Mouse (Mus musculus) T-helper 17 cell (primary cell): ENCODE data around the gene Ildr1.

Experiments
- in situ Hi-C, 2 experiments: fragments of 300-600 bp; cut with MboI, MseI; formaldehyde crosslinking; loops; 1 replicate in 1 of 2; 2 replicates in 1 of 2; pipeline ENCODE4 v1.15.1; 2025; ENCODE audit warnings: high pct_unique_total_duplicates in 2 of 2

Gene Ildr1

DNA sequence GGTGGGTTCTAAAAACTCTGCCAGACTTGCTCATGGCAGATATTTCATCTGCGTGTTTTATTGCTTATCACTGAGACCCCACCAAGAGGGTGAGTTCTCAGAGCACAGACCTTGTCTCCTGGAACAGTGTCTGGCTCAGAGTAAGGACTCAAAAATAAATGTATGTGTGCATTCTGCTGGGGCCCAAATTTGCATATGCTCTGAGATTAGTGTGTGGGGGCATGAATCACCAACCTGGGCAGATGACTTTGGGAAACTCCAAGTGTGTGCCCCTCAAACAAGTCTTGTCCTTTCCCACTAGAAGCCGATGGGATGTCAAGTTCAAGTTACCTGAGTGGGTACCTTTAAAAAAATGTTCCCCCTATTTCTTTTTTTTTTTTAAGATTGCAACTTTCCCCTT lies 6.7 kb downstream of the Ildr1 start:
- in situ Hi-C loops: no loop called here

DNA sequence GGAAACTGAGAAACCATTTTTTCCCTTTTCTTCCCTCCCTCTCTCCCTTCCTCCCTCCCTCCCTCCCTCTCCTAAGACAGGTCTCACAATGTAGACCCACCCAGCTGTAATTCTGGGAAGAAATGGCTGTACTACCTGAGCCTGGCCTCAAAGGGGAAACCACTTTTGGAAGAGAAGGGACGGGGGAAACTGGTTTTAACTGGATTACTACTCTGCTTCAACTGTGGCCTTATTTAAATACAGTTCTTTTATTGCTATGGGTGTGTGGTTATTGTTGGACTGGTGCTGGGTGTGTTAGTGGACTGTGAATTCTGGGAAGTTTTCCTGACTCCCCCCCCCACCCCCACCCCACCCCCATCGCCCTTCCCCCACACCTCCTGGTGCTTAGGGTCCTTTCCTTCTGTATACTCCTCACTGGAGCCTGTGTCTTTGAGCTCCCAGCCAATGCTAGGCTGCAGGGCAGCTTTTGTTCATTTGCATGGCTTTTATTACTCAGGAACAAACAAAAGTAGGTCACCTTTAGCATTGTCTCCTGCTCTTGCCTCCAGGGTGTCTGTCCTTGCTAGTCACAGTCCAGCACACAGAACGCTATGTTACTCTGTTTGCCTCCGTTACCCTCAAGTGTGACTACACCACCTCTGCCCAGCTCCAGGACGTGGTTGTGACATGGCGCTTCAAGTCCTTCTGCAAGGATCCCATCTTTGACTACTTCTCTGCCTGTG lies 14.1 kb downstream of the Ildr1 start:
- in situ Hi-C loops: no loop called here

DNA sequence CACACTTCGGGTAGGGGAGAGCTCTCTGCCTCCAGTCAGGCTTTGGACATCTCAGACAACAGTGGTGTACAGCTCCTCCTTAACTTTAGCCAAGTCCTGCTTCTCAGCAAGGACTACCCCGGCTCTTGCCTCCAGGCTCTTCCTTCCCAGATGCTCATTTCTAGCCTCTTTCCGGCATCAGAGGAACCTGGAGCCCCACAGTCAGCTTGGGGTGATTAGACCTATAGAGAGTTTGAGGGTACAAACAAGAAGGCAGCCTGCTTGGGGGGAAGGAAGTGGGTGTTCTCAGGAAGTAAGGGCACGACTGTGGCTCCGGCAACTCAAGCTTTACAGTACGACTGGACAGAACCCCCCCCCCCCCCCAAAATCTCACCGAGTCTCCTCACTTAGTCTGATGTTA lies 15.0 kb downstream of the Ildr1 start:
- in situ Hi-C loops: no loop called here

DNA sequence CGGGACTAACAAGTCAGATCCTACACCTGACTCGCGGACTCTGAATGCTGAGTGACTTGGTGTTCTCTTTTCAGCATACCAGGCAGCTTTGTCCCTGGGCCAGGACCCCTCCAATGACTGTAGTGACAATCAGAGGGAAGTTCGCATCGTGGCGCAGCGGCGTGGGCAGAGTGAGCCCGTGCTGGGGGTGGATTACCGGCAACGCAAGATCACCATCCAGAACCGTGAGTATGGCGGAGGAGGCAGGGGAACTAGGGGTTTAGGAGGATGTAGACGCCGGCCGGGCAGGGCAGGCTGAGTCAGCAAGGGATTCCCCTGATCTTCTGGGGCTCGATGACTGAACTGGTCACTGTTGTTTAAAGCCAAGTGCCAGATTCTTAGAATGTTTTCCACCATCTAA lies 15.6 kb downstream of the Ildr1 start:
- in situ Hi-C loops: no loop called here

DNA sequence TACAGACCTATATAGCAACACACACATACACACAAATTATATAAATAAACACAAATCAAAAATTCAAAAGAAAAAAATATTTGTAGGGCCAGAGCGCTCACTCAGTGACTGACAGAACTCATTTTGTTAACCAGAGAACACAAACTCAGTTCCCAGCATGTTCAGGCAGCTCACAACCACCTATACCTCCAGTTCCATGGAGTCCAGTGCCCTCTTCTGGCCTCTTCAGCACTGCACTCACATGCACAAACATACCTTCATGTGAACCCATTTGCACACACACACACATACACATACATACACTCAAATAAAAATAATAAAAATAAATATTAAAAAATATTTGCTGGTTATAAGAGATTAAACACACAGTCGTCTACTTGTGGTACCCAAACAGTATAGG lies 17.0 kb downstream of the Ildr1 start:
- in situ Hi-C loops: loop anchor here in 1 of 2 experiments (5.0 kb wide), 2 partner anchors 83 to 243 kb away; no protein-coding TSS in a partner anchor

DNA sequence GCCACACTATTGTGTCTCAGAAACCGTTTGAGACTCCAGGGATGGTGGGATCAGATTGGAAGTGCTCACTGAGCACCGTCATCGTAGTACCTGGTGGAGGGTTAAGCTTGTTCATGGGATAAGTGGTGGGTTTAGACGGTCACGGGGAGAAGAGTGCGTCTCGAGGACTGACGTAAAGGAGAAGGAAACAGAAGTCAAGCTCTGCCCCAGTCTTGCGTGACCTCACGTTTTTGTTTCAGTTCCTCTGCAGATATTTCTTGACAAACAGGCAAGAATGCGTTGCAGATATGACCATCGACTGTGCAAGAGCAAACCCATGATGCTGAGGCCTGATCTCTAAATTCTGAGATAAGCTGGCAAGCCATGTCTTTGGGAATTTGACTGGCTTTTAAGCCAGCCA lies 18.0 kb downstream of the Ildr1 start:
- in situ Hi-C loops: loop anchor here in 1 of 2 experiments (5.0 kb wide), 2 partner anchors 84 to 244 kb away; no protein-coding TSS in a partner anchor

DNA sequence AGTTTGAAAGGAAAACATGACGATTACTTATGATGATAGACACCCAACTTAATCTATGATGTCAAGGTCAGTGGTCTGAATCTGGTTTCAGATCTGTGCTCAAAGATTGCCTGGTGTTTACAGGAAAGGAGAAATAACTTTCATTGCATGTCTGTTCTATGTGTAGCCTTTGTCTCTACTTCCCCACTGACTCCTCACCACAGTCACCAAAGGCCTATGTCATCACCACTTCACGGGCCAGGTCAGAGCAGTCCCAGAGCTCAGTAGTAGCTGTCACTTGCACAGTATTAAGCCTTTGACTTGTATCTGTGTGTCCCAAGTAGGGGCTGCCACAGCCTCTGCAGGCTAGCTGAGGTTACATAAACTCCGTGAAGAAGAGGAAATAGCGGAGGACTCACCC lies 23.7 kb downstream of the Ildr1 start:
- in situ Hi-C loops: loop anchor here in 1 of 2 experiments (5.0 kb wide), 1 partner anchor 250 kb away; no protein-coding TSS in a partner anchor

DNA sequence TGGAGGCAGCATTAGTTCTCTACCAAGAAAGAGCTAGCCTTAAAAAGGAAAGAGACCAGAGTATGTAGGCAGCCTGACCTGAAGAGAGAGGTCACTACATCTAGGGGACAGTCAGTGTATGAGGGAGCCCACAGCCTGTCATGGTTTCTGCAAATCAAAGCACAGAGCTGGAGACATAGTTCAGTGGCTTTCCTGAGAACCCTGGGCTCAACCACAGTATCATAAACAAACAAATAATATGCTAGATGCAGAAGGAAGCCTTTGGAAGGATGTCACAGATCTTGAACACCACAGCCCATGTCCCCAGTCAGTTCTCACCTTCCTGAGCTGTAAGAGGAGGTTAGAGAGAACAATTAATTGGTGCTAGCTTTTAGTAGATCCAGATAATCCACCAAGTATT lies 24.9 kb downstream of the Ildr1 start:
- in situ Hi-C loops: loop anchor here in 1 of 2 experiments (5.0 kb wide), 1 partner anchor 251 kb away; no protein-coding TSS in a partner anchor

DNA sequence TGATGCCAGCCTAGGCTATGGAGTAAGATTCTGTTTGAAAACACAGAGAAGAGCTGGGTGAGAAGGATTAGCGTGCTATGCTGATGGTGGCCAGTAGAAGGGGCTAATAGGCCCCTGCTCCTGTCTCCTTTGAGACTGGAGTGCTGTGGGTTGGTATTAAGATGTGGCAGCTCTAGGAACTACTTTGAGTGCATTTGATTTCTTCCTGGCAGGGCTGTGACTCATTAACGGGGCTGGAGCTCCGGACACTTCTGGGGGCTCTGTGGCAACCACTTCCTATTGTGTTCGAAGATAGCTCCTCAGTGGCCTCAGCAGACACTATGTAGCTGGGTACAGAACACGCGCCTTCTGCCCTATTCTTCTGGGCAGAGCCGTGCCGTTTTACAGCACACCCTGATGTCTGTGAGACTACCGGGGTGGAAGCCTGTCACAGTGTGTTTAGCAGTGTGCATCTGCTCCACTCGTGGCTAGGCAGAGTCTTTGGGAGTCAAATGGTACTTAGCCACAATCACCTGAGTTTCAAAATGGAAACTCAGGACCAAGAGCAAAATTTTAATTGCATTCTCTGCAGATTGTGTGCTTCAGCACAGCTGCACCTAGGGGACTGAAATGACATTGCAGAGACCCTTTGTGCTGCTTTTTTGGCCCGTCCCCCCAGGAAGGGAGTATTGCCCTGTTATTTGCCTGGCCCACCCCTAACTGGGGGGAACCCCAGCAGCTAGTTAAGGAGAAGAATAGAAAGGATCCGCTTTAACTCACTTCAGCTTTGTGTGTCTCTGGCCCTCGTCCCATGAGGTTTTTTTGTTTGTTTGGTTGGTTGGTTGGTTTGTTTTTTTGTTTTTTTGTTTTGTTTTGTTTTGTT lies 26.6 kb downstream of the Ildr1 start:
- in situ Hi-C loops: loop anchor here in 1 of 2 experiments (5.0 to 10.0 kb wide), 2 partner anchors 97 to 274 kb away; partner anchors contain the start of gene Fbxo40

DNA sequence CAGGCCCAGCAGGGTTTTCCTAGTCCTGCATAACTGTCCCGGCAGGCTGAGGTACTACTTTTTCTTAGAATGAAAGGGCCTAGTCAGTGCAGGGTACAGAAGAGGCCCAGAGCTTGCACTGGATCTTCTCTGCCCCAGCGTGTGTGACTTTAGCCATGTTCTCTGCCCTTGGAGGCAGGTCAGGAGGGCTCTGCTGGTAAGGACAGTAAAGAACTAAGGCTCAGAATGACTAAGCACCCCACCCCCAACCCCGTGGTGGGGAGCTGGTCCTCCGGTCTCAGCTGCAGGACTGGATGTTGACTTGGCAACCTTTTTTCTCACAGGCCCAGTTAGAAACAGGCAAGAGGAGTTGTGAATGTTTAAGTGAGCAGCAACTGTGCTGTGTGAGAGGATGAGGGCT lies 29.0 kb downstream of the Ildr1 start:
- in situ Hi-C loops: loop anchor here in 1 of 2 experiments (5.0 to 10.0 kb wide), 2 partner anchors 95 to 272 kb away; partner anchors contain the start of gene Fbxo40

DNA sequence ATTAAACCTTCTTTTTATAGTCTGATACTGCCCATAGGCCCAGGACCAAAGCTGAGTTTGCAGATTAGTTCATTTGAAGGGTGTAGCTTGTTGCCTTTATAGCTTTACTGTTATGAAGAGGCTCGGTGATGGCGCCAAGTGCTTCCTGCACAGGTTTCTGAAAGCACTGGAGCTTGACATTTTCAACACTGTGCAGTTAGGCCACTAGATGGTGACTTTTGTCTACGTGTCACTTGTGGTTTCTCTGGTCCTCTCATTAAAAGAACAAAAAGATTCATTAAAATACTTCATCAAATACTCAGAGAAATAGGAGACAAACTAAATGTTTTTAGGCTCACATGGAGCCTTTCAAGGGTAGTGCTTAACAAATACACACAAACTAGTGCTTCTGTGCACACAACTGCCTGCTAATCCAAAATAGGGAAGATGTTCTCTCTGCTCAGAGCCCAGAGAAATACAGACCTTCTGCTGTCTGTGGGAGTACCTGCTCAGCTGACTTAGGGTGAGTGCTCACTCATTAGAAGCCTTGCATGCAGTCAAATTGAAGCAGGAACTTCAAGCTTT lies 30.2 kb downstream of the Ildr1 start:
- in situ Hi-C loops: loop anchor here in 1 of 2 experiments (5.0 to 10.0 kb wide), 2 partner anchors 93 to 271 kb away; partner anchors contain the start of gene Fbxo40

DNA sequence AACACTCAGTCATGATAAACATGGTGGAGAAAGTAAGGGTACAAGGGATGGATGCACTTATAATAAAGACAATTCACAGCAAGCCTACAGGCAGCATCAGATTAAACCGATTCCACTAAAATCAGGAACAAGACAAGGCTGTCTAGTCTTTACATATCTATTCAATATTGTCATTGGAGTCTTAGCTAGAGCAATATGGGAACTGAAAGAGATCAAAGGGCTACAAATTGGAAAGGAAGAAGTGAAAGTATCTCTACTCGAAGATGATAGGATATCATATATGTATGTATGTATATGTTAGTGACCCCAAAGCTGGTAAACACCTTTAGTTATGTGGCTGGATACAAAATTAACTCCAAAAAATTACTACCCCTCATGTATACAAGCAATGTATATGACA lies 35.2 kb downstream of the Ildr1 start:
- in situ Hi-C loops: loop anchor here (5.0 to 10.0 kb wide), 3 partner anchors 68 to 283 kb away; partner anchors contain the start of genes Fbxo40 (in 1 of the 2) and Polq (in 1 of the 2)

DNA sequence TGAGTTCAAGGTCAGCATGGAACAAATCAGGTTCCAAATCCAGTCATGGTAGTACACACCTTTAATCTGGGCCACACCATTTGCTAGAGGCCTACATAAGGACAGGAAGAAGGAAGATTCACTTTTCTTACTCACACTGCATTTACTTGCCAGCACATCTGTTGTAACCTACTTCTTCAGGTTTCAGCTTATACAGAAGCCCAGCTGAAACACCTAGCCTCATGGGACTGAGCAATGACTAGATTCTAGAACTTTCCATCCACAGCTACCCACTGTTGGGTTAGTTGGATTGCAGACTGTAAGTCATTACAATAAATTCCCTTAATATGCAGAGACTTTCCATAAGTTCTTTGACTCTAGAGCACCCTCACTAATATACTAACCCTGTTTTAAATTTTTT lies 38.8 kb downstream of the Ildr1 start:
- in situ Hi-C loops: no loop called here

DNA sequence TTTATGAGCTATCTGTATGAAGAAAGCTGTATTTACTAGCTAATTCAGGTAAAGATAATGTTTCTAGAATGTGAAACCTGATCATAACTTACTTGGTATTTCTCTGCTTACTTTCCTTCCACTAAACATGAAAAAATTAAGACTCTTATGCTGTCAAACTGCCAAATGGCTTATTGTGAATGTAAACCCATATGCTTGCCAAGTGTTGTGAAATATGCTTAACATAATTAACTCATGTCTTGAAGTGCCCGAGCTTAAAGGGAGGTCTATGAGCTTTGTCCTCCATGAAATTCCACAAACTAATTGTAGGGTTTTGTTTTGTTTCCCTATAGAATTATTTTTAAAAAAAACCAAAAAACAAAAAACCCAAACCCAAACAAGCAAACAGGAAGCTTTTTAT lies 40.0 kb downstream of the Ildr1 start:
- in situ Hi-C loops: no loop called here

DNA sequence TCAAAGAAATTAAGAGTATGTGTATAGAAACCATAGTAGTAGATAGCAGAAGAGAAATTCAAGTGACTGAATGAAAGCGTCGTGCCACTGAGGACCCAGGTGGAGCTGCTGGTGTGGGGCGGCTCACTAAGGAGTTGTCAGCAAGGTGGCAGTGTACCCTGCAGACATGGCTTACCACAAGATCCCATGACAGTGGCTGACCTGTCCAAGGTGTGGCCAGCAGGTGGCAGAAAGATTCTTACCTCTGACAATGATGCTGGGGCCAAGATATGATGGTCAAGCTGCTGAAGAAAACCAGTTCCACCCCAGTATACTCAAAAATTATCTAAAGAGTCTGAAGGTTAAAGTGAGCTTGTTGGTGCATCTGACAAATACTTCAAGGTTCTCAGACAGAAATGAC lies 41.6 kb downstream of the Ildr1 start:
- in situ Hi-C loops: no loop called here

DNA sequence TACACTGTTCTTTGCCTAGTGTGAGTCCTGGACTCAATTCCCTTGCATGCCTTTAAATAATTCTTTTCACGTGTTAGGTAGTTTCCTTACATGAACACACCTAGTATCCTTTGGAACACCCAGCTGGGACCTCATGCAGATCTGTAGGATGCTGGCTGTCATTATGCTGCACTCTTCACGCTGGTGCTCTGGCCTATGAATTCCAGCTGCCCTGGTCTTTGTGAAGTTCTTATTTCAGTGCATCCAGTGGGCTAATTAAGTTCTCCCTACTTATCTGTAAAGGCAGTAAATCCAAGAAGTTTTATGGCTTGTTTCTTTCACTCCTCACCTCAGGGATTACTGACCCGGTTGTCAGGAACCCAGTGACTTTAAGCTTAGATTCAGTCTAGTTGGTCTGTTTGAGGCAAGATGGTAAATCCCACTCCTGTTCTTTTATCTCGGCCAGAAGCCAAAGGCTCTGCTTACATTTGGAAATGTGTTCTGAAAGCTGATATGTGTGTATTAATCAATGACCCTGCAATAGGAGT lies 45.7 kb downstream of the Ildr1 start:
- in situ Hi-C loops: no loop called here

DNA sequence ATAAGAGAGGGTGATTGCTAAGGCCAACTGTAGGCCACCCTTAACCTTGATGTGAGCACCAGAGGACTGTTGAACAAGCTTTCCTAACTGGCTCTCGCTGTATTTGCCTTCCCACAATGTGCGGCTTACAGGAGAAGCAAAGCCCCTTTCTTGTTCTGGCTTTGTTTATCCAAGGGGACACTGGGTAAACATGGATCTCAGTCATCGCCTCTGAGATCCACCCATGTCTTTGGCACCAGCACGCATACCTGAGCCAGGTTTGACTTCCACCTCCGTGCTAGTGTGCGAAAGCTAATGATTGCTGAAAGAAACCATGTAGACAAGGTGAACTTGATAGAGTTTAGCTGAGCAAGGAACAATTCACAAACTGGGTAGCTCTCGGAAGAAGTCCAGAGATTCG lies 49.8 kb downstream of the Ildr1 start:
- in situ Hi-C loops: no loop called here

DNA sequence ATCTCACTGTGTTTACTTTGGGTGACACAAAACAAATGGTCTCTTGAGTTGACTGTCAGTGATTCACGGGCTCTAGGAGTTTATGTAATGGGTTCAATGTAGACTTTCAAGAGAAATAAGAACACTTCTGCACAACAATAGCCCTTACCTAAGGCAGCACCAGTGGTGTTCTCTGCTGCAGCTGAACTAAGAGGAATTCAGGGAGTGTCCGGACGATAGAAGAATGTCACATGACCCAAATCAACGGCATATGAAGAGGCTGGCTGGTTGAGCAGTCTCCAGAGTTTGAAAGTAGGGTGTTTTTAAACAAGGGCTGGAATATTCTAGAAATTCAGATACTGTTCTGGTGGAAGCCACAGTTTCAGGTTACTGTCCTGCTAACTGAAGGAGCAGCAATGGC lies 53.3 kb downstream of the Ildr1 start:
- in situ Hi-C loops: no loop called here

DNA sequence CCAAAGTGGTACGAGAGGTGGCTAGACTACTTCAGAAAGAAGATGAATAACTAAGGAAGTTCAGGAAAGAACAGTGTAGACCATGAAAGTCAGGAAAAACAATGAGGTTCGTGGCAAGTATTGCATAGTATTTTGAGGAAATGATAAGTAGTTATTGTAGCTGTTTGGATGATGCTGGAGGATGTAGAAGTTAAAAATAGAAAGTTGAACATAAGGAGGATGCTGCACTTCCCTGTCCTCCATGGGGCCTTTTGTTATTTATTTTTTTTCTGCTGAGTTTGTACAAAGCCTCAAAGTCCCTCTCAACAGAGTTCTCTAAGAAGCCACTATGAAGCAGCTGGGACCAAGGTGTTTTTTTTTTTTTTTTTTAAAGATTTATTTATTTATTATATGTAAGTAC lies 54.0 kb downstream of the Ildr1 start:
- in situ Hi-C loops: no loop called here

DNA sequence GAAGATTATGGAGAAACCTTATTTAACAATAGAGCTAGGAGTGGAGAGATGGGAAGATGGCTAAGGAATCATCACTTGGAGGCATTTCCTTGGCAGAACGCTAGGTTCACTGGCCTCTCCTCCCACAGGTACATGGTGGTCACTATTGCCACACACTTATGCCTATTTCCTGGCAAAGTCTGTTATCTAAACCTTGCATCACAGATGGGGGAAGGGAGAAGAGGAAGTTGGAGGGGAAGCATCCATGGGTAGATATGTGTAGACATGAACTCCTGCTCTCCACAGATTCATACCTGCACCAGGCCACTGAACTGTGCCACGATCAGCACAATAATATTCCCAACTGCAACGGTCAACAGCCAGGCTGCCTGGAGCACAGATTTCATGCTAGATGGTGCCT lies 58.2 kb downstream of the Ildr1 start:
- in situ Hi-C loops: no loop called here

DNA sequence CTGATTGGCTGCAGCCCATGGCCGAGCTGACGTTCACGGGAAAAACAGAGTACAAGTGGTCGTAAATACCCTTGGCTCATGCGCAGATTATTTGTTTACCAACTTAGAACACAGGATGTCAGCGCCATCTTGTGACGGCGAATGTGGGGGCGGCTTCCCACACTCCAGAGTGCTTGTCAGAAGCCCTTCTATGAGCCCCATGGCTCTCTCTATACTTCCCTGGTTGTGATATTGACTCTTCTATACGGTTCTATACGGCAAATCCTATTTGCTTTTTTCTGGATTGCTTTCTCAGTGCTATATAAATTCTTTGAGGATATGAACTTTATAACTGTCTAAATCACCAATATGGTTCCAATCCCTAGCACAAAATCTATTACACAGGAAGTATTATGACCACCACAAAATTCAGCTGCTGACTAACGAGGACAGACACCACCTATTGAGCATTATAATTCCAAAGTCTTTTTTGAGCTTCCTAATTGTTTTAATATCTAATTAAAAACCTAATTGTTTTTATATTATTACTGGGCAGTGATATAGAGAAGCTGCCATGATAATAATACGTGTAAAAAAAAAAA lies 76.5 kb downstream of the Ildr1 start:
- in situ Hi-C loops: no loop called here
